Mouse (Mus musculus): ENCODE results near the gene Fancc. TPM values are rescaled to one million over a fixed set of nuclear protein-coding genes. Genes with fewer than 3 reads are reported as not detected.
A peak's percentile ranks its signal among the peaks of the same experiment; 100 is the strongest.
"Not testable (repeated sequence)": the region's sequence is repeated elsewhere in the genome, so short reads cannot be mapped to it uniquely, and the experiment has no call there.

The Fancc gene
- polyA plus RNA-seq, 1 experiment from 2014 or later, result 26.7 TPM

- H3K27me3 ChIP-seq (ENCODE audit: low read depth, poor library complexity, severe bottlenecking), result no peaks in the 10 kb centered on the region
- WGBS, result 44% methylated on average over 3 of the region's 3 CpGs
- peaks cover 9% of the 10 kb centered on the region; the same call in 1 of the 2 replicates for H3K36me3 ChIP-seq
- no peaks in the 10 kb centered on the region for H3K4me1 ChIP-seq
- H3K9me3 ChIP-seq (replicated peaks), result no peaks in the 10 kb centered on the region
- no peak overlapping the region for H3K4me3 ChIP-seq
- H3K27ac ChIP-seq (replicated peaks), result no peak overlapping the region
- DNase-seq (ENCODE audit: low spot score), result peak; percentile 47
Measured at GRCm38 (mm10) chr13:63356558-63356957, 140.5 kb downstream of the Fancc start.

- 94% methylated on average over 4 of the region's 4 CpGs for WGBS
- peaks cover 9% of the 10 kb centered on the region; the same call in 1 of the 2 replicates for H3K36me3 ChIP-seq
- no peak for DNase-seq (ENCODE audit: low spot score)
- no peaks in the 10 kb centered on the region for H3K4me1 ChIP-seq
- H3K27ac ChIP-seq (replicated peaks), result no peak overlapping the region
- no peaks in the 10 kb centered on the region for H3K27me3 ChIP-seq (ENCODE audit: low read depth, poor library complexity, severe bottlenecking)
- H3K9me3 ChIP-seq (replicated peaks), result no peaks in the 10 kb centered on the region
- H3K4me3 ChIP-seq, result no peak overlapping the region
Measured at GRCm38 (mm10) chr13:63356101-63356500, 141.0 kb downstream of the Fancc start.

DNA sequence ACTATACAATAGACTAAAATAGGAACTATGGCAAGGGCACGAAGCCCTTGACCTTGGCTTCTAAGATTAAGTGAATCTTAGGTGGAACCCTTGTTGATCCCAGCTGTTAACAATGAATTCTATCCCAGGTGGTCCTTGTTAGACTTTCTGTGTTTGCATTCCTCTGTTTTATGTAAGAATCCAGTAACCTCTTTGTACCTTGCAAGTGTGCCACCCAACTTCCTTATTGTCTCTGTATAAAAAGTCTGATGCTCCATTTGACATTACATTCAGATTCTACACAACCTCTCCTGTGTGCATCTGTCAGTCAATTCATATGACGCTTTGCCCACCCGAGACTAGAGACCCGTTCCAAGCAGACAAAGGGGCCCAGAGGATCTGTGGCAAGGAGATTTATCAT lies 143.8 kb downstream of the Fancc start:
- not testable (repeated sequence) for H3K27me3 ChIP-seq (ENCODE audit: low read depth, poor library complexity, severe bottlenecking); H3K4me1 ChIP-seq; H3K4me3 ChIP-seq; H3K27ac ChIP-seq (replicated peaks); H3K9me3 ChIP-seq (replicated peaks); H3K36me3 ChIP-seq; DNase-seq (ENCODE audit: low spot score)
- 88% methylated on average over 4 of the region's 4 CpGs for WGBS

GRCm38 (mm10) chr13:63350076-63350475 lies 147.0 kb downstream of the Fancc start:
- DNase-seq (ENCODE audit: low spot score), result no peak
- Histone ChIP-seq H3K4me1 (no peaks in the 10 kb centered on the region), H3K27ac (replicated peaks) (no peak overlapping the region), H3K36me3 (no peaks in the 10 kb centered on the region), H3K9me3 (replicated peaks) (no peaks in the 10 kb centered on the region), H3K4me3 (no peak overlapping the region), H3K27me3 (ENCODE audit: low read depth, poor library complexity, severe bottlenecking) (no peaks in the 10 kb centered on the region)
- 95% methylated on average over 4 of the region's 4 CpGs for WGBS

- Histone ChIP-seq H3K9me3 (replicated peaks) (no peaks in the 10 kb centered on the region), H3K27ac (replicated peaks) (no peak overlapping the region), H3K4me3 (no peak overlapping the region), H3K27me3 (ENCODE audit: low read depth, poor library complexity, severe bottlenecking) (no peaks in the 10 kb centered on the region), H3K4me1 (no peaks in the 10 kb centered on the region), H3K36me3 (0 out of 2 replicates have a peak, but pooled peaks cover 5% of the 10 kb centered on the region)
- 86% methylated on average over 2 of the region's 2 CpGs for WGBS
- no peak for DNase-seq (ENCODE audit: low spot score)
Measured at GRCm38 (mm10) chr13:63347639-63348038, 149.4 kb downstream of the Fancc start.

DNA sequence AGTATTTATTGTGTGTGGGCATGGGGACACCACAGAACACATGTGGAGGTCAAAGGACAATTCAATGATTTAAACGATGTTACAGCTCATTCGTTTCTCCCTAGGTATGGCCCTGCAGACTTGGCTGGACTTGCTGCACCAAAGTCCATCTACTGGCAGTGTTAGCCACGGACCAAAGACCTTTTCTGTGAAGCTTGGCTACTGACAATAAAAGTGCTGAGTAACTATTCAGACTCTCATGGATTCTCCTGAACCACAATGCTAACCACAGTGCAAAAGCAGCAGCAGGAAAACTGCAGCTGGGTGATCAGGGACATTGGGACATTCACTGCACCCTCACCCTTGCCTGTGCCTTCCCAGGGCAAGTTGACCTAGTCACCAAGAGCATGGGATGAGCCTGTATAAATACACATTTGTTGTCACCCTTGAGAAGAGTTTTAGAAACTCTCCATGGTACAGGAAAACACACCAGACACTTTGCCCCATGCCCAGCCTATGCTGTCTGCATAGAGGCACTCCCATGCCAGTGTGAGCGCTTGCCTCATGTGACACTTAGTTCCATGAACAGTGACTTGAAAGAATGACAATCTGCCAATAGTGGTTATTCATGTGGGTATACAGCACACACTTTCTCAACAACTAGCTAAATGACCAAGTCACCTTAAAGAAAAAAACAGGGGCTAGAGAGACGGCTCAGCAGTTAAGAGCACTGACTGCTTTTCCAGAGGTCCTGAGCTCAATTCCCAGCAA lies 151.4 kb downstream of the Fancc start:
- no peak overlapping the region for H3K27ac ChIP-seq (replicated peaks)
- H3K4me3 ChIP-seq, result no peak overlapping the region
- 84% methylated on average over 5 of the region's 5 CpGs for WGBS
- DNase-seq (ENCODE audit: low spot score), result no peak
- H3K9me3 ChIP-seq (replicated peaks), result no peaks in the 10 kb centered on the region
- no peaks in the 10 kb centered on the region for H3K27me3 ChIP-seq (ENCODE audit: low read depth, poor library complexity, severe bottlenecking)
- H3K4me1 ChIP-seq, result no peaks in the 10 kb centered on the region
- H3K36me3 ChIP-seq, result peaks cover 9% of the 10 kb centered on the region; the same call in 1 of the 2 replicates

GRCm38 (mm10) chr13:63344481-63344880 lies 152.6 kb downstream of the Fancc start:
- no peak for DNase-seq (ENCODE audit: low spot score)
- Histone ChIP-seq H3K27ac (replicated peaks) (no peak overlapping the region), H3K9me3 (replicated peaks) (no peaks in the 10 kb centered on the region), H3K4me3 (no peak overlapping the region), H3K4me1 (no peaks in the 10 kb centered on the region), H3K36me3 (peaks cover 9% of the 10 kb centered on the region; the same call in 1 of the 2 replicates), H3K27me3 (ENCODE audit: low read depth, poor library complexity, severe bottlenecking) (no peaks in the 10 kb centered on the region)
- WGBS, result 92% methylated on average over 3 of the region's 3 CpGs

- H3K36me3 ChIP-seq, result peaks cover 12% of the 10 kb centered on the region; the same call in 1 of the 2 replicates
- DNase-seq (ENCODE audit: low spot score), result no peak
- H3K4me1 ChIP-seq, result peaks cover 3% of the 10 kb centered on the region; the same call in 1 of the 2 replicates
- H3K4me3 ChIP-seq, result no peak overlapping the region
- no peaks in the 10 kb centered on the region for H3K9me3 ChIP-seq (replicated peaks)
- H3K27me3 ChIP-seq (ENCODE audit: low read depth, poor library complexity, severe bottlenecking), result peaks cover 15% of the 10 kb centered on the region
- WGBS, result 84% methylated on average over 2 of the region's 2 CpGs
- no peak overlapping the region for H3K27ac ChIP-seq (replicated peaks)
Measured at GRCm38 (mm10) chr13:63342781-63343180, 154.3 kb downstream of the Fancc start.

- H3K36me3 ChIP-seq, result peaks cover 12% of the 10 kb centered on the region; the same call in 1 of the 2 replicates
- H3K4me1 ChIP-seq, result peaks cover 23% of the 10 kb centered on the region
- H3K27ac ChIP-seq (replicated peaks), result no peak overlapping the region
- no peak for DNase-seq (ENCODE audit: low spot score)
- H3K27me3 ChIP-seq (ENCODE audit: low read depth, poor library complexity, severe bottlenecking), result peaks cover 15% of the 10 kb centered on the region
- no peak overlapping the region for H3K4me3 ChIP-seq
- H3K9me3 ChIP-seq (replicated peaks), result no peaks in the 10 kb centered on the region
- WGBS, result 91% methylated on average over 4 of the region's 4 CpGs
Measured at GRCm38 (mm10) chr13:63339946-63340345, 157.1 kb downstream of the Fancc start.

DNA sequence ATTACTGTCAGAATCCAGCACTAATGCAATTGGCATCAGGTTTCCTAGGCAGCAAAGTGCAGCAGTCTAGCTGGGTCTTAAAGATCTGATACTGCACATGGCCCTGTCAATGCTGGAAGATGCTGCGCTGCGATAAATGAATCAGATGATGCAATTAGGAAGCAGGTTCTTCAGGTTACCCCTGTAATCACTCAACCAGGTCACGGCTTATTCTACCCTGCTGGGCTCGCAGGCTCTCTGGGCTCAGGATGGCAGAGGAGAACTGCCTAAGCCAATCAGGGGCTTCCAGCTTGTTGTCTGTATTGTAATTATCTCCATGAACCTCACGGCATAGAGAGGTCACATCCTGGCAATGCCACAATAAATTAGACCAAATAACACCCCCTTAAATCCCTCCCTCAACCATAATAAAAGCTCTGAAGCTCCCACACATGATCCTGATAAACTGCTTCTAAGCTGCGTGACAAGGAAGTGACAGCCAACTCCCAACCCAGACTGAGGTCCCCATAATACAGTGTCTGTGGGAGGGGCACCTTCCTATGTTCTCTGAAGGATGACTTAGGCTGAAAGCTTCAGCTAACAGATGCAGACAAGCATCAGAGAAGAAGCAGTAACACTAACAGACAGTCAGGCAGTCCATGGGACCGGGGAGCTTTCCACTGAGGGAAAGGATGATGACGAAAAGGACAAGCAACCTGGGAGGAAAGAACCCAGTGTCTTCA lies 159.7 kb downstream of the Fancc start:
- peaks cover 7% of the 10 kb centered on the region; the same call in 1 of the 2 replicates for H3K36me3 ChIP-seq
- H3K27me3 ChIP-seq (ENCODE audit: low read depth, poor library complexity, severe bottlenecking), result peaks cover 29% of the 10 kb centered on the region
- no peak for DNase-seq (ENCODE audit: low spot score)
- no peaks in the 10 kb centered on the region for H3K9me3 ChIP-seq (replicated peaks)
- H3K27ac ChIP-seq (replicated peaks), result 0 out of 2 replicates have a peak overlapping the region, but pooled peaks have one; percentile 14
- H3K4me1 ChIP-seq, result peaks cover 28% of the 10 kb centered on the region
- H3K4me3 ChIP-seq, result no peak overlapping the region
- 66% methylated on average over 8 of the region's 8 CpGs for WGBS

DNA sequence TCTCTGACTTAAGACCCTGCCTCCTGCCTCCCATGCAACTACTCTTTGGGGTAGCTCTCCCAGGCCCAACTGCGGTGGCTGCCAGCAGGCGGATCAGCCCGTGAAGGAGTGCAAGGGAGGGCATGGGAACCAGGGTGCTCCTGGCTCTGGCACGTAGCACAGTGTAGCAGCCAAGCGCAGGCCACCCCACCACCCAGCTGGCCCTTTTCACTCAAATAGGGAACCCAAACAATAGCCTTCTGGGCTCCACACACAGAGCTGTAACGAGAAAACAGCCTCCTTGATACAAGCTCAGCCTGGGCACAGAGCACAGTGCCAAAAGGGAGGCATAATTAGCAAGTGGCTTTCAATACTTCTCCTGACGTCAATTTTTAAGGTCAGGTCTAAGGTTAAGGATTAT lies 160.7 kb downstream of the Fancc start:
- Histone ChIP-seq H3K27ac (replicated peaks) (peak overlapping the region; percentile 70), H3K4me3 (no peak overlapping the region), H3K9me3 (replicated peaks) (no peaks in the 10 kb centered on the region), H3K36me3 (peaks cover 5% of the 10 kb centered on the region; the same call in 1 of the 2 replicates), H3K4me1 (peaks cover 28% of the 10 kb centered on the region), H3K27me3 (ENCODE audit: low read depth, poor library complexity, severe bottlenecking) (peaks cover 29% of the 10 kb centered on the region)
- peak; percentile 30 for DNase-seq (ENCODE audit: low spot score)
- WGBS, result 43% methylated on average over 7 of the region's 7 CpGs

GRCm38 (mm10) chr13:63335421-63336134 lies 161.5 kb downstream of the Fancc start:
- DNase-seq (ENCODE audit: low spot score), result peak; percentile 44
- 60% methylated on average over 4 of the region's 4 CpGs for WGBS
- no peaks in the 10 kb centered on the region for H3K9me3 ChIP-seq (replicated peaks)
- H3K27ac ChIP-seq (replicated peaks), result no peak overlapping the region; the same call in 1 of the 2 replicates
- peaks cover 29% of the 10 kb centered on the region for H3K27me3 ChIP-seq (ENCODE audit: low read depth, poor library complexity, severe bottlenecking)
- peaks cover 33% of the 10 kb centered on the region for H3K4me1 ChIP-seq
- H3K4me3 ChIP-seq, result no peak overlapping the region
- H3K36me3 ChIP-seq, result 0 out of 2 replicates have a peak, but pooled peaks cover 4% of the 10 kb centered on the region

All from midbrain, embryonic 10.5 days (tissue).